Mouse (Mus musculus): ENCODE measurements at regions not wholly inside any gene's neighbourhood (a gene's known extent, or its start where the extent isn't known, plus 50 kb on each side); places are given as distances from the start of the nearest gene placed in this dataset.
A peak's percentile ranks its signal among the peaks of the same experiment; 100 is the strongest.

GRCm38 (mm10) chr12:109839126-109839587, 239.0 kb upstream of the Rtl1 start:
- H3K27me3 ChIP-seq (replicated peaks; ENCODE audit: control insufficient read depth, insufficient read depth, low read length): no peaks in the 10 kb centered on the region
- DNase-seq (ENCODE audit: low spot score): peak; percentile 94
- no peak overlapping the region for H3K4me2 ChIP-seq (ENCODE audit: low read depth, low read length)
- no peak overlapping the region for H3K4me3 ChIP-seq (ENCODE audit: low read depth, low read length)
- peak overlapping the region; percentile 83 for H3K27ac ChIP-seq (replicated peaks; ENCODE audit: low read depth, low read length)
- H3K4me1 ChIP-seq (ENCODE audit: control insufficient read depth, insufficient read depth, low read length): peaks cover 26% of the 10 kb centered on the region
- H3K9ac ChIP-seq (ENCODE audit: low read depth, low read length): 0 out of 2 replicates have a peak overlapping the region, but pooled peaks have one; percentile 5
- no peaks in the 10 kb centered on the region for H3K9me3 ChIP-seq (ENCODE audit: control insufficient read depth, low read length)
- 13% methylated on average over 9 of the region's 9 CpGs for WGBS
- no peaks in the 10 kb centered on the region for H3K36me3 ChIP-seq (ENCODE audit: control insufficient read depth, insufficient read depth, low read length)
- ATAC-seq (ENCODE audit: low read depth): peak; percentile 79

DNA sequence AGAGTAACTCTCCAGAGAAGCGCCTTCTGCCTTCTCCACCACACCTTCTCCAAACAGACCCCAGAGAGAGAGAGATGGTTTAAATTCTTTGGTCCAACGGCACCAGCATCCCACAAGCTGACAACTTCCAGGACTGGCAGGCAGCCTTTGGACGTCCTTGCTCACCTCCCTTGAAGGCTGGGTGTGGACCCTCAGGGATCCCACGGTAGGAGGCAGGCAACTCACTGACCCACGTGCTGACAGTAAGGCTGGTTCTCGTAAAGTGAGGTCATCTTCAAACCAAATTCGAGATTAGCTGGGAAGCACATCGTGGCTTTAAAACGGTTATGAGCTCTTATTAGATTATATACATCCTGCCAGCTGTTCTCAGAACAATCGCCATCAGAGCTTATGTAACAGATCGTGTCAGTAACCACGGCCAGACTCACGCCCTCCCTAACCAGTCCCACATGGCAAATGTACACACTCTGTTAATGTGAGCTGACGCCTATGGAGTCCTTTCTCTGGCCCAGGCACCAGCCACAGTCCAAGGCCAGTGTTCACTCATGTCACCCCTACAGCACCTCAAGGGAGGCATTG, 239.9 kb upstream of the Rtl1 start:
- Histone ChIP-seq H3K27me3 (replicated peaks; ENCODE audit: control insufficient read depth, insufficient read depth, low read length) (no peaks in the 10 kb centered on the region), H3K9ac (ENCODE audit: low read depth, low read length) (no peak overlapping the region), H3K27ac (replicated peaks; ENCODE audit: low read depth, low read length) (peak overlapping the region; percentile 83), H3K9me3 (ENCODE audit: control insufficient read depth, low read length) (no peaks in the 10 kb centered on the region), H3K4me1 (ENCODE audit: control insufficient read depth, insufficient read depth, low read length) (peaks cover 26% of the 10 kb centered on the region), H3K4me2 (ENCODE audit: low read depth, low read length) (no peak overlapping the region), H3K4me3 (ENCODE audit: low read depth, low read length) (no peak overlapping the region), H3K36me3 (ENCODE audit: control insufficient read depth, insufficient read depth, low read length) (no peaks in the 10 kb centered on the region)
- 27% methylated on average over 14 of the region's 14 CpGs for WGBS
- DNase-seq (ENCODE audit: low spot score): peak; percentile 90
- peak; percentile 64; the same call in 1 of the 2 replicates for ATAC-seq (ENCODE audit: low read depth)

- peaks cover 18% of the 10 kb centered on the region for H3K4me1 ChIP-seq (ENCODE audit: control insufficient read depth, insufficient read depth, low read length)
- no peaks in the 10 kb centered on the region for H3K27me3 ChIP-seq (replicated peaks; ENCODE audit: control insufficient read depth, insufficient read depth, low read length)
- no peak overlapping the region for H3K4me3 ChIP-seq (ENCODE audit: low read depth, low read length)
- DNase-seq (ENCODE audit: low spot score) (no peak), ATAC-seq (ENCODE audit: low read depth) (no peak)
- no peaks in the 10 kb centered on the region for H3K9me3 ChIP-seq (ENCODE audit: control insufficient read depth, low read length)
- H3K36me3 ChIP-seq (ENCODE audit: control insufficient read depth, insufficient read depth, low read length): no peaks in the 10 kb centered on the region
- H3K4me2 ChIP-seq (ENCODE audit: low read depth, low read length): no peak overlapping the region
- 59% methylated on average over 8 of the region's 8 CpGs for WGBS
- no peak overlapping the region for H3K27ac ChIP-seq (replicated peaks; ENCODE audit: low read depth, low read length)
- H3K9ac ChIP-seq (ENCODE audit: low read depth, low read length): no peak overlapping the region
Measured at GRCm38 (mm10) chr12:109844723-109845601, 244.8 kb upstream of the Rtl1 start.

DNA sequence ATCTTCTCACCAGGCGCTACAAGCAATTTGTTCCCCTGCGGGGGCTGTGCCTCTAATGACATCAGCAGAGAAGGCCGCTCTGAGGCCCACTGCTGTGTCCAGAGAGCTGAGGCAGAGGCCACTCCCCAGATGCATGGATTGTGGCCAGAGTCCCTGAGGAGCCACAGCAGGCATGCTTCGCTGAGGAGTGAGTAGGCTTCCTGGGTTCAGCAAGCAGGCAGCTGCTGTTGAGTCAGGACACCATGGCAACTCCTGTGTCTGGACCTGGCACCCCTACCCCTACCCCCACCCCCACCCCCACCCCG, 245.4 kb upstream of the Rtl1 start:
- ATAC-seq (ENCODE audit: low read depth): peak; percentile 50; the same call in 1 of the 2 replicates
- Histone ChIP-seq H3K4me1 (ENCODE audit: control insufficient read depth, insufficient read depth, low read length) (peaks cover 13% of the 10 kb centered on the region; the same call in 1 of the 2 replicates), H3K36me3 (ENCODE audit: control insufficient read depth, insufficient read depth, low read length) (no peaks in the 10 kb centered on the region), H3K9ac (ENCODE audit: low read depth, low read length) (no peak overlapping the region), H3K4me3 (ENCODE audit: low read depth, low read length) (no peak overlapping the region), H3K27ac (replicated peaks; ENCODE audit: low read depth, low read length) (no peak overlapping the region), H3K27me3 (replicated peaks; ENCODE audit: control insufficient read depth, insufficient read depth, low read length) (no peaks in the 10 kb centered on the region), H3K9me3 (ENCODE audit: control insufficient read depth, low read length) (no peaks in the 10 kb centered on the region), H3K4me2 (ENCODE audit: low read depth, low read length) (no peak overlapping the region)
- no peak for DNase-seq (ENCODE audit: low spot score)
- WGBS: 33% methylated on average over 5 of the region's 5 CpGs

DNA sequence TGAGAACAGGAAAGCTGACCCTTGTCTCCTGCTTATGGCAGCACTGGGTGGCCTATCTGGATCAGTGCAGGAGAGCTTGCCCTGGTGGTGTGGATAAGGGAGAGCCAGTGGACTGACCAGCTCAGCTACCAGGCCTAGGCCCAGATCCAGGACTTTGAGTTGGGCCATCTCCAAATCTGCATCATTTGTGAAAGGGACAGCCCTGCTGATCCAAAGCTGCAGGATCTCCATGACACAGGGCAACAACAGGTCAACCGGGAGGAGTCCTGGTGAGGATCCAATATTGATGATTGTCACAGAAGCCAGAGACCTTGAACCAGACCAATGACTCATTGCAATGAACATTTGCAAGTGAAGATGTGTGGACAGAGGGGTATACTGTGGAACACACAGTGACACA, 256.2 kb upstream of the Rtl1 start:
- Histone ChIP-seq H3K9ac (ENCODE audit: low read depth, low read length) (no peak overlapping the region), H3K27ac (replicated peaks; ENCODE audit: low read depth, low read length) (no peak overlapping the region), H3K4me2 (ENCODE audit: low read depth, low read length) (no peak overlapping the region), H3K27me3 (replicated peaks; ENCODE audit: control insufficient read depth, insufficient read depth, low read length) (no peaks in the 10 kb centered on the region), H3K4me1 (ENCODE audit: control insufficient read depth, insufficient read depth, low read length) (no peaks in the 10 kb centered on the region), H3K4me3 (ENCODE audit: low read depth, low read length) (no peak overlapping the region), H3K36me3 (ENCODE audit: control insufficient read depth, insufficient read depth, low read length) (no peaks in the 10 kb centered on the region), H3K9me3 (ENCODE audit: control insufficient read depth, low read length) (peaks cover 5% of the 10 kb centered on the region; the same call in 1 of the 2 replicates)
- 93% methylated on average over 1 of the region's 1 CpGs for WGBS
- ATAC-seq (ENCODE audit: low read depth): no peak
- no peak for DNase-seq (ENCODE audit: low spot score)

DNA sequence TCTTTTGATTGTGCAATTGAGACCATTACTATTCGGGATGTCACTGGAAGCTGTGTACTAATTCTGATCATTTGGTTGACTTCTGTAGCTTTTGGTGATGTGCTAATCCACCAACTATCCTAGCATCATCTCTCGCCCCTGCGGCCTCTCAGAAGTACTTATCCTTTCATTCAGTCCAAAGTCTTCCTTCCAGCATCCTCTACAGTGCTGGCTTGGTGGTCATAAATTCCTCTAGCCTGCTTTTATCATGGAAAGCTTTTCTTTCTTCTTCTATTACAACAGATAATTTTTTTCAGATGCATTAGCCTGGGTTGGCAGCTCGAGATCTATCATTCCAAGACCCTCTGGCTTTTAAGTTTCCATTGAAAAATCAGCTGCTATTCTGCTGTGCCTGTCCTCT, 257.6 kb upstream of the Rtl1 start:
- Histone ChIP-seq H3K4me1 (ENCODE audit: control insufficient read depth, insufficient read depth, low read length) (no peaks in the 10 kb centered on the region), H3K27ac (replicated peaks; ENCODE audit: low read depth, low read length) (no peak overlapping the region; the same call in 1 of the 2 replicates)

DNA sequence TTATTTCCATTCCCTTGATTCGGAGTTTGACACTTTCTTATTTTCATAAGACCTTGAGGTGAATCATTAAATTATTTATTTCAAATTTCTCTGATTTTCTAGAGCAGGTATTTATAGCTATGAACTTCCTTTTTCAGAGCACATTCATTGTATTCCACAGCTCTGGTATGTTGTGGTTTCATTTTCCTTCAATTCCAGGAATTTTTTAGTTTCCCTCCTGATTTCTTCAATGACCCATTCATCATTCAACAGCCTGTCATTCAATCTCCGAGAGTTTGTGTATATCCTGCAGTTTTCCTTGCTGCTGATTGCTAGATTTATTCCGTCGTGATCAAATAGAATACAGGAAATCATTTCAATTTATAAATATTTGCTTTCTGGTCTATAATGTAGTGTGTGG, 264.7 kb upstream of the Rtl1 start:
- DNase-seq (ENCODE audit: low spot score) (no peak), ATAC-seq (ENCODE audit: low read depth) (no peak)
- H3K27me3 ChIP-seq (replicated peaks; ENCODE audit: control insufficient read depth, insufficient read depth, low read length): no peaks in the 10 kb centered on the region
- no peak overlapping the region for H3K4me2 ChIP-seq (ENCODE audit: low read depth, low read length)
- H3K36me3 ChIP-seq (ENCODE audit: control insufficient read depth, insufficient read depth, low read length): no peaks in the 10 kb centered on the region
- H3K9ac ChIP-seq (ENCODE audit: low read depth, low read length): no peak overlapping the region
- 45% methylated on average over 4 of the region's 4 CpGs for WGBS
- H3K4me1 ChIP-seq (ENCODE audit: control insufficient read depth, insufficient read depth, low read length): no peaks in the 10 kb centered on the region
- no peak overlapping the region for H3K27ac ChIP-seq (replicated peaks; ENCODE audit: low read depth, low read length)
- H3K4me3 ChIP-seq (ENCODE audit: low read depth, low read length): no peak overlapping the region
- H3K9me3 ChIP-seq (ENCODE audit: control insufficient read depth, low read length): no peaks in the 10 kb centered on the region

More for the DNA sequence above, 257.6 kb upstream of the Rtl1 start:
- Histone ChIP-seq H3K27me3 (replicated peaks; ENCODE audit: control insufficient read depth, insufficient read depth, low read length) (no peaks in the 10 kb centered on the region), H3K36me3 (ENCODE audit: control insufficient read depth, insufficient read depth, low read length) (no peaks in the 10 kb centered on the region), H3K4me2 (ENCODE audit: low read depth, low read length) (no peak overlapping the region), H3K9me3 (ENCODE audit: control insufficient read depth, low read length) (peaks cover 5% of the 10 kb centered on the region; the same call in 1 of the 2 replicates), H3K9ac (ENCODE audit: low read depth, low read length) (no peak overlapping the region), H3K4me3 (ENCODE audit: low read depth, low read length) (no peak overlapping the region)
- WGBS: 48% methylated on average over 4 of the region's 4 CpGs
- ATAC-seq (ENCODE audit: low read depth) (no peak), DNase-seq (ENCODE audit: low spot score) (peak; percentile 46)

GRCm38 (mm10) chr12:109871021-109871420, 270.9 kb upstream of the Rtl1 start:
- Histone ChIP-seq H3K9ac (ENCODE audit: low read depth, low read length) (no peak overlapping the region), H3K27ac (replicated peaks; ENCODE audit: low read depth, low read length) (no peak overlapping the region), H3K4me1 (ENCODE audit: control insufficient read depth, insufficient read depth, low read length) (no peaks in the 10 kb centered on the region), H3K36me3 (ENCODE audit: control insufficient read depth, insufficient read depth, low read length) (no peaks in the 10 kb centered on the region), H3K27me3 (replicated peaks; ENCODE audit: control insufficient read depth, insufficient read depth, low read length) (no peaks in the 10 kb centered on the region), H3K4me2 (ENCODE audit: low read depth, low read length) (no peak overlapping the region), H3K4me3 (ENCODE audit: low read depth, low read length) (no peak overlapping the region), H3K9me3 (ENCODE audit: control insufficient read depth, low read length) (no peaks in the 10 kb centered on the region)
- no peak for ATAC-seq (ENCODE audit: low read depth)
- WGBS: 87% methylated on average over 14 of the region's 14 CpGs
- no peak for DNase-seq (ENCODE audit: low spot score)
